Mouse (Mus musculus) A20 (cell line): Measurements from ENCODE around the gene Morc2a.

ENCODE experiments used
- DNase-seq: peaks from one replicate; pipeline ENCODE4 v3.0.0-alpha.2; 2011; ENCODE audit warnings: low read depth, low spot score

Morc2a gene

GRCm38 (mm10) chr11:3733933-3734636, 85.1 kb downstream of the Morc2a start:
- DNase-seq: no peak

- no peak for DNase-seq
Observed at GRCm38 (mm10) chr11:3735715-3736114, 86.7 kb downstream of the Morc2a start.

- DNase-seq: no peak
Observed at GRCm38 (mm10) chr11:3738778-3739177, 89.8 kb downstream of the Morc2a start.
